Mouse (Mus musculus): Measurements from ENCODE around the gene Tekt1. TPM values are rescaled to one million over a fixed set of nuclear protein-coding genes. Genes with fewer than 3 reads are reported as not detected.

Gene Tekt1
- total RNA-seq, 2 experiments from 2014 or later, result 1.5 to 3.3 TPM

GRCm38 (mm10) chr11:72391181-72391580 lies 28.9 kb upstream of the Tekt1 start:
- no peak for DNase-seq (ENCODE audit: low spot score in 2 of 2)

- DNase-seq (ENCODE audit: low spot score in 2 of 2), result no peak
Measured at GRCm38 (mm10) chr11:72389407-72390142, 27.3 kb upstream of the Tekt1 start.

GRCm38 (mm10) chr11:72388113-72388529 lies 25.9 kb upstream of the Tekt1 start:
- no peak for DNase-seq (ENCODE audit: low spot score in 2 of 2)

DNA sequence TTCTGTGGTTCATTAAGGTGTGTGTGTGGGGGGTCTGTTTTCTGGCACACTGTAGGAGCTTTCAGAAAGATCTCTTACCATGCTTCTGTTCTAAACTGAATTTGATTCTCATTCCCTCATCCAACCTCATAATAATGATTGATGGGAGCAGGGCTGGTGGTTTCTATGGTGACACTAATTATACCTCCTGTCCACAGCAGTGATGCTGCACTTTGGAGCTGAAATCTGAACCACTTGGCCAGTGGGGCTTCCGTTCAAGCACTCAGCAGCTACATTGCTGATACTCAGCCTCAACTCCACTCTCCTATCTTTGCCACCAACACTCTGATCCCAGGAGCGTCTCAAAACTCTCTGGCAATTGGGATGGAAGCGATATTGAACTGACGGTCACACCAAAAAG lies 17.1 kb upstream of the Tekt1 start:
- no peak for DNase-seq (ENCODE audit: low spot score in 2 of 2)

DNA sequence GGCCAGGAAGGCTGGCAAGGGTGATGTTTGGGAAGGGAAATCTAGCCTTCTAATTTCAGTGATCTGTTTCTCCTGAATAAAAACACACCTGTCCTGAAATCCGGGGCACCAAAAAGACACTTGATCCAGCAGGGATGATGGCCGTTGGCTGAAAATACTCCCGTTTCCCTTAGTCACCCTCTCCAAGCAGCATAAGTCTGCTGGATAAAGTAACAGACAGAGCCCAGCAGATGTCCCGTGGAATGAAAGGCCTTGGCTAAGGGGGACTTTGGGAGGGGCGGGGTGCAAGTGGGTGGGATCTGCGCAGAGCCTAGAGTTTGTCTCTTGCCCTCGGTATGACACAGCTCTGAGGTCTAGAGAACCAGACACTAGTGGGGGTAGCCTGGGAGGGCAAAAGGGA lies 16.0 kb upstream of the Tekt1 start:
- no peak for DNase-seq (ENCODE audit: low spot score in 2 of 2)

DNA sequence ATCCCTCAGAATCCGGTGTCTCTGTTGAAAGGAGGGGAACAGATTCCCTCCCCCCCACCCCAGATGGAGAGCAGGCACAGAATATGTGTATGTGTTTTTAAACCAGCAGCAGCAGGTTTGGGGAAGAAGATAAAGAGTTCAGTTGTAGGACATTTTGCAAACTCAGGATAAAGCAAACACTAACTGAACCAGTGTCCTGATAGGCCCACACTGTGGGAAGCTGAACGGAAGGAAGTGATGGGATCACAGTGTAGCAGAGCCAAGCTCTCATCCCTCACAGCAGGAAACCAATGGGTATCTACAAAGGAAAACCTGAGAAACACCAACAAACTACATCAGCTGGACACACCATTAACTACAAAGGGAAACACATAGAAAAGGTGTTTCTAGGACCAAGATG lies 14.3 kb upstream of the Tekt1 start:
- DNase-seq (ENCODE audit: low spot score in 2 of 2), result no peak

DNA sequence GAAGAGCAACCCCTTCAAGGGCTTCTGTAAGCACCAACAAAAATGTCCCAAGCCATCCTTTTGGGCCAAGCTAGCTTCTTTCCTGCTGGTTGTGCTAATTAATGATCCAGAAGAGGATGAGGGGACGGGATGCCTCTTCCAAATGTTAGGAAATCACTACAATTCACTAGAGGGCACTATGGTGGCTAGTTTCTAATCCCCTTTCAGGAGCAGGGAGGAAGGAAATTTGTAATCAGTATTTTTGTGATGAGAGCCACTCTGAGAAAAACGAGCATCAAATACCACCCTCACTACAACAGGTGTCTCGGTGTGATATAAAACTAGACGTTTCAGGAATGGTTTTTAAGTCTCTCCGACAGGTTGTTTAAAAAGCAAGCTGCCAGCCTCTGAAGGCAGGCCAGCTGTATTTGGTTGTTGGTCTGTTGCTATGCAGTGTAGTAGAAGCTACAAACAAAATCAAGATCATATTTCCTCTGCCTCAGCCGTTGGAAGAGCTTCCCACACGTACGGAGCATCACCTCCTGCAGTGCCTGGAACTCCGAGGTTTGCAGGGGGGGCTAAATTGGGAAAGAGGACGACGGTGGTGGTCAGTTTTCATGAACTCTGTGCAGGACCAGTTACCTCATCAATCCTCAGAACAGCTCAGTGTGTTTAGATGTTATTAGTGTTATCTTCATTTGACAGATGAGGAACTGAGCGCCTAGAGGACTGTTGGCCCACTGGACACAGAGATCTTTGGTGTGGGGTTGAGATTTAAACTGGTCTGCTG lies 7.8 kb upstream of the Tekt1 start:
- DNase-seq (ENCODE audit: low spot score in 2 of 2), result no peak

GRCm38 (mm10) chr11:72367934-72368674 lies 5.9 kb upstream of the Tekt1 start:
- DNase-seq (ENCODE audit: low spot score in 2 of 2), result peak; percentile 7 to 16

DNA sequence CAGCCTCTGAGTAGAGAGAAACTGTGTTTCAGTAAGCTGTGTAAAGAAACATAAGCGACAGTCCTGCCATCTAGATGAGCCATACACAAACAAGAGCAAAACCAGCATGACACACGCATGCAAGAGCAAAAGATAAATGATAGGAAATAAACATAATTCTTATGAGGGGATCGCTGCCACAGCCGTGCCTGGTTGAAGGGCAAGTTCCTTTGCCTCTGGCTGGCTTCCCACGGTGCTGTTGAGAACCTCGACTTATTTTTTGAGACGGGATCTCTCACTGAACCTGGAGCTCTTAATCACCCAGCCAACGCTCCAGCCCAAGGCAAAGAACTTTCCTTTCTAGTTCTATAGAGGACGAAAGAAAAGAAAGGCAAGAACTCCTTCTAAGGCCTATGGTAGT lies 3.9 kb upstream of the Tekt1 start:
- no peak for DNase-seq (ENCODE audit: low spot score in 2 of 2)

GRCm38 (mm10) chr11:72364526-72364925 lies 2.3 kb upstream of the Tekt1 start:
- no peak for DNase-seq (ENCODE audit: low spot score in 2 of 2)

DNA sequence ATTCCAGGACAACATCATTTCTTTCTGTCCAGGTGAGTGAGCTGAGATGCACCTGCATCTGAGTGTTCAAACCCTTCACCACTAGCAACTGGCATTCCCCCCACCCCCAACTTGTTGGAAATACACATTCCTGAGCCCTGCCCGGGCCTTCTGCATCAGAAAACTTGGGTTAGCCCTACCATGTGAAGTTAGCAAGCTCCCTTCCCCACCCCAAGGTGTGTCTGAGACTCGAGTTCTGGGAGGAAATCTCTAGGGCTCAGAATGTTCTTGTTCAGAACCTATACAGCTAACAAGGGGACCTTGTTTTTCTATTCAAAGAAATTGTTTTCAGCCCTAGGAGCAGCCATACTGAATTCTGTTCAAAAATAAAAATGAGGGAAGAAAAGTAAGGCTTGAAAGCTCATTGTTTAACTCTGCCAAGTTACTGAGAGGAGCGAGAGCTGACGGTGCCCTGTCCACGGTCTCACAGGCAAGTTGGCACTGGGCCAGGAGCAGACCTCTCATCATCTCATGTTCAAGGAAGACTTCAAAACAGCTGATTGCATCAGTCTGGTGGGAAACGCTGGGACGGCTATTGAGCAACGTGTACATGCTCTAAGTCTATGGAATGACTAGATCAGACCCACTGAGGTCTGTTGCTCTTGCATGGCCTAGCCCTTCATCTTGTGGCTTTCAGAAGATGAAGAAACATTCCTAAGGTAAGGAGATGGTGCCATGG lies 1.4 kb upstream of the Tekt1 start:
- no peak for DNase-seq (ENCODE audit: low spot score in 2 of 2)

- peak; percentile 67 to 84 for DNase-seq (ENCODE audit: low spot score in 2 of 2)
Measured at GRCm38 (mm10) chr11:72361385-72362346, 576 bp downstream of the Tekt1 start.

DNA sequence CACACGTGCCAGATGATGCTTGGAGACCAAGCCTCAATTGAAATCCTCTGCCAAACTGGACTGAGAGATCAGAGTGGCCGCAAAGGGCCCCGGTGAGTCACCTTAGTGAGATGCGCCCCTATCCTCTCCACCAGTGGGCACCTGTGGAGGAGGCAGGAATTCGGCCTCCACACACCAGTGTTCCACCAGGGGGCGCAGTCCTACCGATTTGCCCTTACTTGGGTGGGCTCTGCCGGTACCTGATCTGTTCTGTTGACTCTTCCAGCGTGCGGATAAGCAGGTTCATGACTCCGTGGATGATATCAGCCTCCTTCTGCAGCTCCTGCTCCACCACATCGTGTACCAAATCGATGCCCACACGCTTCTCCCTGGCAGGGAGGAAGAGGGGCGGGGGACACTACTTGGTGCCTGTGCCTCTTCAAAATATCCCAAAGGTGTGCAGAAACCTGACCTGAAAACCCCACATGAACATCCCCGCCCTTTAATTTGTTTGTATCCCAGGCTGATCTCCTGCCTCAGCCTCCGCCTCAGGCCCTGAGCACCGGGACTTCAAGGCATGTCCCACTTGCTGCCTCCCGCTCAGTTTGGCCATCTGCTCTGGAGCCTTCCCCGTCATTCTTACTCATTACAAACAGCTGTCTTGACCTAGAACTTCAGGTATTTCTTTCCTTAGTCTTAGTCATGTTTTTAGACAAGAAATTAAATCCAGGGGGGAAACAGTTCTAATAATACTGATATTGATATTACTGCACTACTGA lies 7.1 kb downstream of the Tekt1 start:
- DNase-seq (ENCODE audit: low spot score in 2 of 2), result peak; percentile 53 to 78

DNA sequence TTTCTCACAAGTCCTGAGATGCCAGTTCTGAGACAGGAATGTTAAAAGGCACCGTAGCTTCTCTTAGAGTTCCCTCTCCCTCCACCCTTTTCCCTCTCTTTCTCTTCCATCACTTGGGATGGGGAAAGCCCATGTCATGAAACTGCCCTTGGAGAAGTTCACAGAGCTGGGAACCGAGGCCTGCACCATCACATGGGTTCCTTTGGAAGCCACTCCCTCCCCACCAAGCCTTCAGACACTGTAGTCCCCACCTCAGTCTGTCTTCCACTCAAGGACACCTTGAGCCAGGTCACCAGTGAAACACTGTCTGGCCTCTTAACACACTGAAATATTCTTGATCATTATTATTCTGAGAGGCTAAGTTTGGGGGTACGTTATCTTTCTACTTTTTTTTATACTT lies 9.1 kb downstream of the Tekt1 start:
- no peak for DNase-seq (ENCODE audit: low spot score in 2 of 2)

DNA sequence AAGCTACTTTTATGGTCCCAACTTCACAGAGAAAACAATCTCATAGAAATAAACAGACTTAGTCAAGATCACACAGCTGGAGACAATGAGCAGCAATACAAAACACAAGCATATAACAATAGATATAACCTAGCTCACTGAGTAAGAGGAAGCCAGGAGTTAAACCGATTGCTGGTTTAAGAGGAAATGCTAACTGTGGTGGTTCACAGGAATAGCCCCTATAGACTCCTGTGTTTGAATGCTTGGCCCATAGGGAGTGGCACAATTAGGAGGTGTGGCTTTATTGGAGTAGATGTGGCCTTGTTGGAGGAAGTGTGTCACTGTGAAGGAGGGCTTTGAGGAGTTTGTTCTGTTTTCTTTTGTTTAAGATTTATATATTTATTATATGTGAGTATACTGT lies 10.0 kb downstream of the Tekt1 start:
- DNase-seq (ENCODE audit: low spot score in 2 of 2), result no peak

GRCm38 (mm10) chr11:72349652-72350051 lies 12.6 kb downstream of the Tekt1 start:
- DNase-seq (ENCODE audit: low spot score in 2 of 2), result no peak

DNA sequence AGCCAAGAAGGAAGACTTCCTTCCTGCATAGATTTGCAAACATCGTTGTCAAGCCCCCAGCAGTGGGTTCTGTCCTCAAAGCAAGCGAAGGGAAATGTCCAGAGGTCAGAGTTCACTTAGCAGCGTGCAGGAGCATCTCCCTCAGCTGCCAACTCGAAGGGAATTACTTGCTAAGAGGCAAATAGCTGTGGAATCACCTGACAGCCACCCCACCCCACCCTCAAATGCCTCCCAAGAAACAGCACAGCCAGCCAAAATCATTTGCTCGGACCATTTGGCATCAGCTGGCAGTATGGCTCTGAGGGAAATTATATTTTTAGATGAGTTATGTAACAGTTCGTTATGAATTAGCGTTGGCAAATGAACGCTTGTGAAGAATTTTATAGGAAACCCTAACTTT lies 13.2 kb downstream of the Tekt1 start:
- DNase-seq (ENCODE audit: low spot score in 2 of 2), result peak; percentile 58 to 74

DNA sequence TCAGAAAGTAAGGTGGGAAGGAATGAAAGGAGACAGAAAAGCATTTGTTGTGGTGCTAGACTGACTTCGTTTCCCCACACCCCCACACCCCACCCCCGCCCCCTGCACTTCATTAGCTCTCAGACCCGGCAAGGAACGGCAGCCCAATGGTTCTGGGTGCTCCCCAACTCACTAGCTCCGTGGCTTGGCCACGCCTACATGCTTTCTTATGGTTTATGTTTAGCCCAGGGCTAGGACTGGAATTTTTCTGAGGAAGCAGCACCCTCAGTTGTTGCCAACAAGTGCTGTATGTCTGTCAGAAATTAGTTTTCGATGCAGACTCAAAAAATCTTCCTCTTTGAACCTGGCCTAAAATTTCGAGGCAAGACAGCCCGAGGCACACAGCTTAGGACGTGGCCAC lies 13.7 kb downstream of the Tekt1 start:
- peak in 1 of 2 experiments; percentile 15 for DNase-seq (ENCODE audit: low spot score in 2 of 2)

- DNase-seq (ENCODE audit: low spot score in 2 of 2), result no peak
Measured at GRCm38 (mm10) chr11:72344486-72344885, 17.8 kb downstream of the Tekt1 start.
